Mouse (Mus musculus) retina, postnatal 1 day (tissue): ENCODE measurements around the gene Usp53.

Experiments
- DNase-seq: peaks from one replicate; pipeline ENCODE4 v3.0.0-alpha.2; 2012

Usp53 gene

GRCm38 (mm10) chr3:122984249-122985182 lies at the start of gene Usp53:
Usp53 (minus strand) TSS chr3:122984510.
- DNase-seq = peak; percentile 98

GRCm38 (mm10) chr3:123033804-123034203 lies 49.5 kb upstream of the Usp53 start:
- DNase-seq = no peak

GRCm38 (mm10) chr3:123025634-123026033 lies 41.3 kb upstream of the Usp53 start:
- DNase-seq = no peak

- no peak for DNase-seq
These were observed 40.4 kb upstream of the Usp53 start for GRCm38 (mm10) chr3:123024496-123025234.

- DNase-seq = no peak
These were observed 34.5 kb upstream of the Usp53 start for GRCm38 (mm10) chr3:123018792-123019191.

GRCm38 (mm10) chr3:123013476-123013875 lies 29.2 kb upstream of the Usp53 start:
- DNase-seq = no peak

- no peak for DNase-seq
These were observed 25.1 kb upstream of the Usp53 start for GRCm38 (mm10) chr3:123009417-123009816.

GRCm38 (mm10) chr3:123007386-123007785 lies 23.1 kb upstream of the Usp53 start:
- DNase-seq = no peak

- no peak for DNase-seq
These were observed 16.7 kb upstream of the Usp53 start for GRCm38 (mm10) chr3:123001053-123001452.

- DNase-seq = no peak
These were observed 14.2 kb upstream of the Usp53 start for GRCm38 (mm10) chr3:122998511-122998910.

- no peak for DNase-seq
These were observed 12.7 kb upstream of the Usp53 start for GRCm38 (mm10) chr3:122996968-122997367.

GRCm38 (mm10) chr3:122986906-122987305 lies 2.6 kb upstream of the Usp53 start:
- no peak for DNase-seq

- DNase-seq = no peak
These were observed 2.1 kb upstream of the Usp53 start for GRCm38 (mm10) chr3:122986386-122986785.

GRCm38 (mm10) chr3:122985183-122985944 lies 1.1 kb upstream of the Usp53 start:
- DNase-seq = no peak

GRCm38 (mm10) chr3:122983849-122984248 lies 461 bp downstream of the Usp53 start:
- DNase-seq = no peak

- DNase-seq = no peak
These were observed 8.3 kb downstream of the Usp53 start for GRCm38 (mm10) chr3:122975964-122976363.

- no peak for DNase-seq
These were observed 8.9 kb downstream of the Usp53 start for GRCm38 (mm10) chr3:122975363-122975762.

GRCm38 (mm10) chr3:122974833-122975232 lies 9.5 kb downstream of the Usp53 start:
- DNase-seq = no peak

GRCm38 (mm10) chr3:122972126-122972822 lies 12.0 kb downstream of the Usp53 start:
- DNase-seq = no peak

GRCm38 (mm10) chr3:122968391-122968790 lies 15.9 kb downstream of the Usp53 start:
- no peak for DNase-seq

- DNase-seq = no peak
These were observed 20.0 kb downstream of the Usp53 start for GRCm38 (mm10) chr3:122964301-122964700.

- DNase-seq = no peak
These were observed 34.2 kb downstream of the Usp53 start for GRCm38 (mm10) chr3:122950129-122950528.
